Mouse (Mus musculus) stomach, postnatal 0 days (tissue): ENCODE results near the gene Tacr2. TPM values are rescaled to one million over a fixed set of nuclear protein-coding genes. Genes with fewer than 3 reads are reported as not detected.

Experiments
- ATAC-seq: fragments of 200-750 bp; cut with Nextera tagmentation; 2 replicates; pipeline ENCODE4 v1.8.0; 2017; ENCODE audit not compliant: low FRiP score, low TSS enrichment
- DNase-seq: peaks from one replicate; pipeline ENCODE4 v3.0.0-alpha.2; 2016; ENCODE audit warnings: low spot score
- H3K27ac ChIP-seq: fragments of 300-500 bp; sonication (generic); replicated peaks from 2 replicates; pipeline ENCODE4 v1.5.1; 2014; ENCODE audit warnings: mild to moderate bottlenecking, control low read depth
- H3K27me3 ChIP-seq: fragments of 300-500 bp; sonication (generic); 2 replicates; pipeline ENCODE4 v1.6.1; 2014; ENCODE audit warnings: low read length; ENCODE audit not compliant: control insufficient read depth, insufficient read depth
- H3K36me3 ChIP-seq: fragments of 300-500 bp; sonication (generic); 2 replicates; pipeline ENCODE4 v1.6.1; 2014; ENCODE audit warnings: low read length, mixed read lengths; ENCODE audit not compliant: control insufficient read depth, insufficient read depth
- H3K4me1 ChIP-seq: fragments of 300-500 bp; sonication (generic); replicated peaks from 2 replicates; pipeline ENCODE4 v1.6.1; 2014; ENCODE audit warnings: antibody characterized with exemption; ENCODE audit not compliant: control insufficient read depth, insufficient read depth
- H3K4me2 ChIP-seq: fragments of 300-500 bp; sonication (generic); replicated peaks from 2 replicates; pipeline ENCODE4 v1.6.1; 2014; ENCODE audit warnings: low read depth, mild to moderate bottlenecking, control low read depth, moderate library complexity
- H3K4me3 ChIP-seq: fragments of 300-500 bp; sonication (generic); 2 replicates; pipeline ENCODE4 v1.5.1; 2014; ENCODE audit warnings: low read depth, low read length, control low read depth
- H3K9ac ChIP-seq: fragments of 300-500 bp; sonication (generic); 2 replicates; pipeline ENCODE4 v1.6.1; 2014; ENCODE audit warnings: mild to moderate bottlenecking, low read length, control low read depth, mixed read lengths
- H3K9me3 ChIP-seq: fragments of 300-500 bp; sonication (generic); 2 replicates; pipeline ENCODE4 v1.6.1; 2016; ENCODE audit warnings: low read length; ENCODE audit not compliant: control insufficient read depth
- CTCF ChIP-seq: IDR thresholded peaks from 2 replicates; pipeline ENCODE4 v1.5.1; 2016; ENCODE audit warnings: antibody characterized with exemption, low read depth, mild to moderate bottlenecking, moderate library complexity
- EP300 ChIP-seq: optimal IDR thresholded peaks from 2 replicates; pipeline ENCODE3; 2016; ENCODE audit warnings: antibody characterized with exemption
- WGBS: fragments of 180-500 bp; shearing (Covaris S2); extraction: QIAGEN DNeasy Blood & Tissue Kit; methylation state at CpG from one replicate; pipeline ENCODE4 v1.1.7; 2014; 5-methylcytosine and 5-hydroxymethylcytosine counted together
- polyA plus RNA-seq: library from polyadenylated mRNA; unstranded; fragments of >200 nt; fragmentation: Nextera tagmentation; extraction: Ambion mirVana; gene quantifications from 2 replicates; pipeline ENCODE4 v1.2.1, GENCODE M21; 2015

Tacr2 gene
- polyA plus RNA-seq, 1 experiment from 2014 or later: 1.3 TPM

GRCm38 (mm10) chr10:62231811-62232210 is 20.4 kb upstream of the Tacr2 start:
- Histone ChIP-seq H3K9me3 (no peaks in the 10 kb centered on the region), H3K27ac (no peak overlapping the region), H3K36me3 (no peaks in the 10 kb centered on the region), H3K9ac (no peak overlapping the region), H3K4me3 (no peak overlapping the region), H3K4me1 (no peaks in the 10 kb centered on the region), H3K4me2 (no peak overlapping the region), H3K27me3 (no peaks in the 10 kb centered on the region)
- WGBS: 77% methylated on average over 3 of the region's 3 CpGs
- no peak for ATAC-seq
- DNase-seq: no peak
- no peak for TF ChIP-seq EP300
- TF ChIP-seq CTCF: no peak

GRCm38 (mm10) chr10:62236165-62236564 is 16.1 kb upstream of the Tacr2 start:
- no peak for ATAC-seq
- no peak for DNase-seq
- no peaks in the 10 kb centered on the region for H3K36me3 ChIP-seq
- H3K9ac ChIP-seq: no peak overlapping the region
- 90% methylated on average over 6 of the region's 6 CpGs for WGBS
- H3K4me2 ChIP-seq: no peak overlapping the region
- H3K27me3 ChIP-seq: no peaks in the 10 kb centered on the region
- TF ChIP-seq CTCF (no peak), EP300 (no peak)
- no peaks in the 10 kb centered on the region for H3K9me3 ChIP-seq
- no peak overlapping the region for H3K27ac ChIP-seq
- H3K4me1 ChIP-seq: no peaks in the 10 kb centered on the region
- H3K4me3 ChIP-seq: no peak overlapping the region

GRCm38 (mm10) chr10:62237205-62237604 is 15.0 kb upstream of the Tacr2 start:
- ATAC-seq (no peak), DNase-seq (no peak)
- H3K27ac ChIP-seq: no peak overlapping the region
- H3K4me2 ChIP-seq: no peak overlapping the region
- no peaks in the 10 kb centered on the region for H3K36me3 ChIP-seq
- no peaks in the 10 kb centered on the region for H3K9me3 ChIP-seq
- H3K27me3 ChIP-seq: no peaks in the 10 kb centered on the region
- no peak overlapping the region for H3K9ac ChIP-seq
- TF ChIP-seq CTCF (no peak), EP300 (no peak)
- WGBS: 73% methylated on average over 10 of the region's 10 CpGs
- H3K4me1 ChIP-seq: no peaks in the 10 kb centered on the region
- no peak overlapping the region for H3K4me3 ChIP-seq

GRCm38 (mm10) chr10:62238688-62239087 is 13.6 kb upstream of the Tacr2 start:
- Histone ChIP-seq H3K27me3 (no peaks in the 10 kb centered on the region), H3K9ac (no peak overlapping the region), H3K4me2 (no peak overlapping the region), H3K4me1 (no peaks in the 10 kb centered on the region), H3K27ac (no peak overlapping the region), H3K9me3 (no peaks in the 10 kb centered on the region), H3K36me3 (no peaks in the 10 kb centered on the region), H3K4me3 (no peak overlapping the region)
- ATAC-seq (no peak), DNase-seq (no peak)
- WGBS: 93% methylated on average over 3 of the region's 3 CpGs
- TF ChIP-seq EP300 (no peak), CTCF (no peak)

- WGBS: 44% methylated on average over 6 of the region's 6 CpGs
- Histone ChIP-seq H3K27me3 (no peaks in the 10 kb centered on the region), H3K27ac (no peak overlapping the region), H3K4me1 (no peaks in the 10 kb centered on the region), H3K4me2 (no peak overlapping the region), H3K36me3 (no peaks in the 10 kb centered on the region), H3K9me3 (no peaks in the 10 kb centered on the region), H3K4me3 (no peak overlapping the region), H3K9ac (no peak overlapping the region)
- DNase-seq (no peak), ATAC-seq (no peak)
- TF ChIP-seq EP300 (no peak), CTCF (no peak)
Observed at GRCm38 (mm10) chr10:62239270-62239669, 13.0 kb upstream of the Tacr2 start.

- Histone ChIP-seq H3K27me3 (no peaks in the 10 kb centered on the region), H3K27ac (no peak overlapping the region), H3K36me3 (no peaks in the 10 kb centered on the region), H3K4me3 (no peak overlapping the region), H3K9ac (no peak overlapping the region), H3K4me2 (no peak overlapping the region), H3K9me3 (no peaks in the 10 kb centered on the region), H3K4me1 (no peaks in the 10 kb centered on the region)
- WGBS: 45% methylated on average over 10 of the region's 10 CpGs
- ATAC-seq (no peak), DNase-seq (no peak)
- TF ChIP-seq CTCF: no peak
- TF ChIP-seq EP300: no peak
Observed at GRCm38 (mm10) chr10:62242358-62242757, 9.9 kb upstream of the Tacr2 start.
